Mouse (Mus musculus): Measurements from ENCODE around the gene Scfd2.

Gene Scfd2

GRCm38 (mm10) chr5:74455510-74456269 is 75.9 kb downstream of the Scfd2 start:
- DNase-seq: peak; percentile 22

GRCm38 (mm10) chr5:74455094-74455493 is 76.5 kb downstream of the Scfd2 start:
- DNase-seq: no peak

- no peak for DNase-seq
Observed at GRCm38 (mm10) chr5:74450977-74451376, 80.6 kb downstream of the Scfd2 start.

- DNase-seq: no peak
Observed at GRCm38 (mm10) chr5:74447517-74448334, 83.8 kb downstream of the Scfd2 start.

- no peak for DNase-seq
Observed at GRCm38 (mm10) chr5:74445861-74446260, 85.7 kb downstream of the Scfd2 start.

- no peak for DNase-seq
Observed at GRCm38 (mm10) chr5:74438353-74438752, 93.2 kb downstream of the Scfd2 start.

- DNase-seq: peak; percentile 82
Observed at GRCm38 (mm10) chr5:74433580-74434147, 97.9 kb downstream of the Scfd2 start.

GRCm38 (mm10) chr5:74432879-74433539 is 98.5 kb downstream of the Scfd2 start:
- peak; percentile 20 for DNase-seq

- no peak for DNase-seq
Observed at GRCm38 (mm10) chr5:74420615-74421132, 110.9 kb downstream of the Scfd2 start.

GRCm38 (mm10) chr5:74412557-74412956 is 119.0 kb downstream of the Scfd2 start:
- DNase-seq: no peak

GRCm38 (mm10) chr5:74404887-74405286 is 126.7 kb downstream of the Scfd2 start:
- no peak for DNase-seq

- no peak for DNase-seq
Observed at GRCm38 (mm10) chr5:74404083-74404482, 127.5 kb downstream of the Scfd2 start.

- DNase-seq: no peak
Observed at GRCm38 (mm10) chr5:74402626-74403025, 128.9 kb downstream of the Scfd2 start.

- DNase-seq: no peak
Observed at GRCm38 (mm10) chr5:74391806-74392205, 139.8 kb downstream of the Scfd2 start.

- DNase-seq: no peak
Observed at GRCm38 (mm10) chr5:74391346-74391745, 140.2 kb downstream of the Scfd2 start.

- DNase-seq: peak; percentile 43
Observed at GRCm38 (mm10) chr5:74388849-74389248, 142.7 kb downstream of the Scfd2 start.

- DNase-seq: no peak
Observed at GRCm38 (mm10) chr5:74388101-74388500, 143.5 kb downstream of the Scfd2 start.

- DNase-seq: no peak
Observed at GRCm38 (mm10) chr5:74387143-74387886, 144.2 kb downstream of the Scfd2 start.

GRCm38 (mm10) chr5:74380045-74380444 is 151.5 kb downstream of the Scfd2 start:
- no peak for DNase-seq

GRCm38 (mm10) chr5:74366710-74367101 is 164.9 kb downstream of the Scfd2 start:
- DNase-seq: no peak

GRCm38 (mm10) chr5:74365984-74366709 is 165.4 kb downstream of the Scfd2 start:
- DNase-seq: no peak
